Mouse (Mus musculus): ENCODE measurements at regions not wholly inside any gene's neighbourhood (a gene's known extent, or its start where the extent isn't known, plus 50 kb on each side); places are given as distances from the start of the nearest gene placed in this dataset.
A peak's percentile ranks its signal among the peaks of the same experiment; 100 is the strongest.

DNA sequence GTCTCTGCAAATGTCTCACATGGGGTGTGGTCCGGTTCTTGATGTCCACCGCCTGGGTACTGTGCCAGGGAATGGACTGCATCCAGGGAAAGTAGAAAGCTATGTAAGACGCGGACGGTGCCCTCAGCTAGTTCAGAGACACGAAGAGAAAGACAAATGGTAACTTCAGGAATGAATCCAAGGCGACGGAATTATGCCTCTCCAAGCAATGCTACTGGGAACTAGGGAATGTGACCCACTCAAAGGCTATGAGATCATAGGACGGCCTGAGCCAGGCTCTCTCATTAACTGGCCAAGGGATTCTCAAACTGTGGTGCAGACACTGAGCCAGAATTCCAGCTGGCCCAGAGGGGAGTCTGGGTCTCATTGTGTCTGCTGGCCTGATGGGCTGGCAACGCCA is 186.5 kb downstream of the Tle3 start:
- DNase-seq (ENCODE audit: low spot score), result no peak
- H3K9ac ChIP-seq (ENCODE audit: low read length), result no peak overlapping the region
- H3K4me3 ChIP-seq (ENCODE audit: low read depth, low read length), result no peak overlapping the region
- H3K9me3 ChIP-seq (ENCODE audit: control insufficient read depth, low read length), result no peaks in the 10 kb centered on the region
- ATAC-seq (ENCODE audit: low FRiP score, low TSS enrichment), result 0 out of 2 replicates have a peak, but pooled peaks have one; percentile 32
- no peaks in the 10 kb centered on the region for H3K27me3 ChIP-seq (ENCODE audit: control insufficient read depth, insufficient read depth, low read length)
- H3K4me1 ChIP-seq (replicated peaks; ENCODE audit: control insufficient read depth, insufficient read depth), result no peaks in the 10 kb centered on the region
- H3K27ac ChIP-seq (replicated peaks), result no peak overlapping the region
- no peak overlapping the region for H3K4me2 ChIP-seq (replicated peaks; ENCODE audit: low read depth)
- 62% methylated on average over 10 of the region's 10 CpGs for WGBS
- no peak for TF ChIP-seq EP300 (optimal IDR thresholded peaks at IDR 0.05)
- H3K36me3 ChIP-seq (ENCODE audit: control insufficient read depth, insufficient read depth, low read length), result no peaks in the 10 kb centered on the region

DNA sequence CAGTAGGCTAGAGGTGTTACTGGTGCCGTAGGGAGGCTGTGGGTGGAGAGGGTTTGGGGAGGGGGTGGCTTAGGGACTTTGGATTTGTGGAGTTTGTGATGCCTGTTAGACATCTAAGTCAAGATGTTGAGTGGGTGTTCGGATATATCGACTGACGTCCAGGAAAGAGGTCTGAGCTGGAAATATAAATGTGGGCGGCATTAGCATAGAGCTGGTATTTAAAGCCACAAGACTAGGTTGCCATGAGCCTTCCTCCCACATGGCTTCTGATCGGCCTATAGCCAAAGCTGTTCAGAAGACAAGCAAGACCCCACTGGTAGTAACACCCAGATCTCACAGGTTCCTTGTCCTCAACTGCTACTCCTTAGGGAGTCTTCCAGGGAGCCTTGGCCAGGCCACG is 184.9 kb downstream of the Tle3 start:
- TF ChIP-seq EP300 (optimal IDR thresholded peaks at IDR 0.05) (no peak), CTCF (IDR thresholded peaks at IDR 0.05; ENCODE audit: low read depth) (no peak)

DNA sequence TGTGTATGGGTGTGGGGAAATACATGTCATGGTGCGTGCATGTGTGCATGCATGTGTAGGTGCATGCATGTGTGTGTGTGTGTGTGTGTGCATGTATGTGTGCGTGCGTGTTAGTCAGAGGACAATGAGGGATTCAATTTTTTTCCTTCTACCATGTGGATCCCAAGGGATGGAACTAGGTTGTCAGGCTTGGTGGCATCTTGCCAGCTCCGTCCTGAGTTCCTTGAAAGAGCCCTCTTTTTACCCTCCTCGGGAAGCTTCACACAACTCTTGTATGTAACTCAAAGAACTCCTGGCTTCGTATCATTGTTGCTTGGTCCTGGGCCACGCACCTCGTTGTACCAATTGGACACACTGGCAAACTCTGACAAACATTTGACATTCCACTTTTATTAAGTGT is 183.0 kb downstream of the Tle3 start:
- no peak for ATAC-seq (ENCODE audit: low FRiP score, low TSS enrichment)
- TF ChIP-seq CTCF (IDR thresholded peaks at IDR 0.05; ENCODE audit: low read depth) (no peak), EP300 (optimal IDR thresholded peaks at IDR 0.05) (no peak)
- WGBS, result 84% methylated on average over 8 of the region's 8 CpGs

More for the DNA sequence above, 184.9 kb downstream of the Tle3 start:
- no peak overlapping the region for H3K9ac ChIP-seq (ENCODE audit: low read length)
- H3K4me3 ChIP-seq (ENCODE audit: low read depth, low read length), result no peak overlapping the region
- H3K4me2 ChIP-seq (replicated peaks; ENCODE audit: low read depth), result no peak overlapping the region
- H3K4me1 ChIP-seq (replicated peaks; ENCODE audit: control insufficient read depth, insufficient read depth), result no peaks in the 10 kb centered on the region
- H3K9me3 ChIP-seq (ENCODE audit: control insufficient read depth, low read length), result no peaks in the 10 kb centered on the region
- no peaks in the 10 kb centered on the region for H3K36me3 ChIP-seq (ENCODE audit: control insufficient read depth, insufficient read depth, low read length)
- no peaks in the 10 kb centered on the region for H3K27me3 ChIP-seq (ENCODE audit: control insufficient read depth, insufficient read depth, low read length)
- no peak overlapping the region for H3K27ac ChIP-seq (replicated peaks)
- ATAC-seq (ENCODE audit: low FRiP score, low TSS enrichment) (no peak), DNase-seq (ENCODE audit: low spot score) (no peak)
- 91% methylated on average over 7 of the region's 7 CpGs for WGBS

DNA sequence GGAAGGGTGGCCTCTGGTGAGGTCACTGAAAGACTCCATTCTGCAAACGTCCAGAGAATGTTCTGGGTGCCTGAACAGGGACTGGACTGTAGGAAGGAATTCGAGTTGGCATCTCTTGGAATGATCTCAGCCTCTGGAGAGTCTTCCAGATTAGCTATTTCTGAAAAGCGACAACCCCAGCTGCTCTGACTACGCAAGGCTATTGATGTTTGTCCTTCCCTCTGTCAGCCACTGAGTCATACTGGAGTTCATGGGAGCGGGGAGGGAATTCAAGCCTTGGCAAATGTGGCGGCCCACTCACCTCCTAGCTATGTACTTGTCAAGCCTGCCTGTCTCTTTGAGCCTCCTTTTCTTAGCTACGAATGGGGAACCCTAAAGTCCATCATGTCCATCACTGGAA is 182.4 kb downstream of the Tle3 start:
- H3K27ac ChIP-seq (replicated peaks), result no peak overlapping the region
- H3K4me2 ChIP-seq (replicated peaks; ENCODE audit: low read depth), result no peak overlapping the region
- H3K9me3 ChIP-seq (ENCODE audit: control insufficient read depth, low read length), result no peaks in the 10 kb centered on the region
- WGBS, result 51% methylated on average over 7 of the region's 7 CpGs
- H3K9ac ChIP-seq (ENCODE audit: low read length), result no peak overlapping the region
- DNase-seq (ENCODE audit: low spot score) (no peak), ATAC-seq (ENCODE audit: low FRiP score, low TSS enrichment) (no peak; the same call in 1 of the 2 replicates)
- H3K27me3 ChIP-seq (ENCODE audit: control insufficient read depth, insufficient read depth, low read length), result no peaks in the 10 kb centered on the region
- TF ChIP-seq EP300 (optimal IDR thresholded peaks at IDR 0.05) (no peak), CTCF (IDR thresholded peaks at IDR 0.05; ENCODE audit: low read depth) (no peak)
- no peak overlapping the region for H3K4me3 ChIP-seq (ENCODE audit: low read depth, low read length)
- H3K4me1 ChIP-seq (replicated peaks; ENCODE audit: control insufficient read depth, insufficient read depth), result no peaks in the 10 kb centered on the region
- H3K36me3 ChIP-seq (ENCODE audit: control insufficient read depth, insufficient read depth, low read length), result no peaks in the 10 kb centered on the region

More for the DNA sequence above, 183.0 kb downstream of the Tle3 start:
- Histone ChIP-seq H3K9ac (ENCODE audit: low read length) (no peak overlapping the region), H3K4me2 (replicated peaks; ENCODE audit: low read depth) (no peak overlapping the region), H3K9me3 (ENCODE audit: control insufficient read depth, low read length) (no peaks in the 10 kb centered on the region), H3K4me1 (replicated peaks; ENCODE audit: control insufficient read depth, insufficient read depth) (no peaks in the 10 kb centered on the region), H3K36me3 (ENCODE audit: control insufficient read depth, insufficient read depth, low read length) (no peaks in the 10 kb centered on the region), H3K27ac (replicated peaks) (no peak overlapping the region), H3K4me3 (ENCODE audit: low read depth, low read length) (no peak overlapping the region), H3K27me3 (ENCODE audit: control insufficient read depth, insufficient read depth, low read length) (no peaks in the 10 kb centered on the region)
- DNase-seq (ENCODE audit: low spot score), result no peak

DNA sequence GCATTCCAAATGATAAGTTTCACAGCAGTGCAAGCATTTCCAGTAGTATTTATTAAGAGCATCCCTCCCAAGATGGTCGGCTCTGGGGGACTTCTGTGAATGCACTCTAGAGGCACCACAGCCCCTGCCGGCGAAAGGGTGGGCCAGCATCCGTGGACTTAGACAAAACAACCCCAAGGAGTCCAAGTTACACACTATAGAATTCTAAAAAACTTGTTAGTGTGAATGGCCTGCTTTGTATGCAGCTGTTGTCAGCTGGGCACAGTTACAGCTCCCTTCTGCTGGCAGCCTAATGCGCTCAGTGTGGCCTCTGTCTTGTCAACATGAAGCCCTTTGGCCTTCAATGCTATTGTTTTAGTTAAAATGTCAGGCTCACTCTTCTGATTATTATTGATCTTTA is 181.5 kb downstream of the Tle3 start:
- ATAC-seq (ENCODE audit: low FRiP score, low TSS enrichment), result no peak
- no peak overlapping the region for H3K27ac ChIP-seq (replicated peaks)
- H3K27me3 ChIP-seq (ENCODE audit: control insufficient read depth, insufficient read depth, low read length), result no peaks in the 10 kb centered on the region
- H3K9me3 ChIP-seq (ENCODE audit: control insufficient read depth, low read length), result no peaks in the 10 kb centered on the region
- no peaks in the 10 kb centered on the region for H3K4me1 ChIP-seq (replicated peaks; ENCODE audit: control insufficient read depth, insufficient read depth)
- no peak overlapping the region for H3K4me3 ChIP-seq (ENCODE audit: low read depth, low read length)
- no peaks in the 10 kb centered on the region for H3K36me3 ChIP-seq (ENCODE audit: control insufficient read depth, insufficient read depth, low read length)
- H3K4me2 ChIP-seq (replicated peaks; ENCODE audit: low read depth), result no peak overlapping the region
- no peak for DNase-seq (ENCODE audit: low spot score)
- TF ChIP-seq EP300 (optimal IDR thresholded peaks at IDR 0.05) (no peak), CTCF (IDR thresholded peaks at IDR 0.05; ENCODE audit: low read depth) (0 out of 2 replicates have a peak, but pooled peaks have one; percentile 3)
- WGBS, result 73% methylated on average over 5 of the region's 5 CpGs
- no peak overlapping the region for H3K9ac ChIP-seq (ENCODE audit: low read length)

DNA sequence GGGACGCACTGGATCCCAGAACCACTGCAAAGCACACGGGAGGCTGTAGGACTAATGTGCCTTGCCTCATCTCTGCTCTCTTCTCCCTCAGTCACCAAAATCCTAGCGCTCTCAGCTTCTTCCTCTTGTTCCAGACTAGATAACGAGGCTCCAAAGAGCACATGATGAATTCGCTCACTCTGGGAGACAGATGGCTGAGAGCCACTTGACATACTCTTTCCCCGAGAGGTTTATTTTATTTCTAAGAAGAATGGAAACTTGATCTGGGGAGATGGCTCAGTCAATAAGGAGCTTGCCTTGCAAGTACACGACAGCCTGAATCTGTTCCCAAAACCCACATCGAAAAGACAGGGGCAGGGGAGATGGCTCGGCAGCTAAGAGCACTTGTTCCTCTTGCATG is 179.2 kb downstream of the Tle3 start:
- 38% methylated on average over 9 of the region's 9 CpGs for WGBS

More for the DNA sequence above, 179.2 kb downstream of the Tle3 start:
- no peak overlapping the region for H3K27ac ChIP-seq (replicated peaks)
- no peak overlapping the region for H3K4me3 ChIP-seq (ENCODE audit: low read depth, low read length)
- H3K9me3 ChIP-seq (ENCODE audit: control insufficient read depth, low read length), result no peaks in the 10 kb centered on the region
- TF ChIP-seq EP300 (optimal IDR thresholded peaks at IDR 0.05), result no peak
- no peak for TF ChIP-seq CTCF (IDR thresholded peaks at IDR 0.05; ENCODE audit: low read depth)
- no peaks in the 10 kb centered on the region for H3K36me3 ChIP-seq (ENCODE audit: control insufficient read depth, insufficient read depth, low read length)
- ATAC-seq (ENCODE audit: low FRiP score, low TSS enrichment), result no peak
- DNase-seq (ENCODE audit: low spot score), result no peak
- H3K27me3 ChIP-seq (ENCODE audit: control insufficient read depth, insufficient read depth, low read length), result no peaks in the 10 kb centered on the region
- no peak overlapping the region for H3K4me2 ChIP-seq (replicated peaks; ENCODE audit: low read depth)
- H3K4me1 ChIP-seq (replicated peaks; ENCODE audit: control insufficient read depth, insufficient read depth), result no peaks in the 10 kb centered on the region
- H3K9ac ChIP-seq (ENCODE audit: low read length), result no peak overlapping the region

Data from stomach, postnatal 0 days (tissue).